Mouse (Mus musculus): ENCODE results near the gene Lhcgr.
A peak's percentile ranks its signal among the peaks of the same experiment; 100 is the strongest.

Gene Lhcgr

DNA sequence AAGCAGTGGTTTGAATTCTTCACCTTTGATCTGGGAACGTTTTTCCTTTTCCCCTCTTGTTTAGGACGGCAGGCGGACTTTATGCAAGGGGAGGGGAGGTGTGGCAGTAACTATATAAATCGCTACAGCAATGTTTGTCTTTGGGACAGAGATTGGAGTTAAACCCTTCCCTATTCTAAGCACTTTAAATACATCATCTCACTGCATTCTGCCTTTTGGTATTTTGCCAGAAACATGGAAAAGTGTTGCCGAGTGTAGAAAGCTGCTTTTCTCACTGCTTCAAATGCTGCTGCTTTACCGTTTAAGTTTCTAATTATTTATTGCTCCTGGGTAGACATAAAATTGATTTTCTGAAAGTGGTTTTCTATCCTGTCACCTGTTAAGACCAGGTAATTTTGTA lies 89.4 kb downstream of the Lhcgr start:
- no peak for DNase-seq

DNA sequence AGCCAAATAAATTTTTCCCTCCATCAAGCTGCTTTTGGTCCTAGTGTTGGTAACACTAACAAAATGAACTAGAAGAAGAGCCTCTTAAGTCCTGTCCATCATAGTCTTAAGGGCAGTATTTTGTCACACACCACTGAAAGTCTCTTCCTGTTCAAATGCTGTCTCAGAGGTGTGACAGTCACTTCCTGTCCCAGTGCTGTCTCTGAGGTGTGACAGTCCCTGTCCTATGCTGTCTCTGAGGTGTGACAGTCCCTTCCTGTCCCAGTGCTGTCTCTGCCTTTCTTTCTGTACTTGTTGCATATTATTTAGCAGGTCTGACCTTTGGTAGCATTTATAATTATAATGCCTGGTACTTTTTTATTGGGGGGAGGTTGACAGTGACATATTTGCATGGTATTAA lies 90.9 kb downstream of the Lhcgr start:
- no peak for DNase-seq

DNA sequence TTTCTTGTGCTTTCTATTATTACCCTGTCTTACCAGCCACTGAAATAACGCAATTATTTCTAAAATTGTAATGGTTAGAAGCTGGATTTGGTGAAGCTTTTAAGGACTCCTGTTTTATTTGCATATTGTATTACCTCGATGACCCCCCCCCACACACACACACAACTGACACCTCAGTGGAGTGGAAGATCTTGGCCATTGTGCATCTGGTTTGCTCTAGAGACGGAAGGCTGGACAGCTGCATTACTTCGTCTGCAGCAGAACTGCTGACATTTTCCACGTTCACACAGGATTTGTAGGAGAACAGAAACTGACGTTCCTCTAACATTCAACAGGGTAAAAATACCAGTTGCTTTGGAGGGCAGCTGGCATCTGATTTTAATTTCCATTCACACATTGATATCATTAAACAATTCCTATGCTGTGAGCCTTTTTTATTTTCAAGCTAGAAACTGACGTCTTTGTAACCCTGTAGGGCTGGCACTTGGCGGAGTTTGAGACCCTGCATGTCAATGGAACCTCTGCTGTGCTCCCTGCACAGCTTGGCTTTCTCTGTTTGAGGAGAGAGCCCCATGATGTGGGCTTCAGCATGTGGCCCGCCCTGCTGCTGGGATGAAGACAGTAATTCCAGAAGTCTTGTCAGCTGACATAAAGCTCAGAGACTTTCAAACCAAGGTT lies 95.0 kb downstream of the Lhcgr start:
- DNase-seq, result no peak

DNA sequence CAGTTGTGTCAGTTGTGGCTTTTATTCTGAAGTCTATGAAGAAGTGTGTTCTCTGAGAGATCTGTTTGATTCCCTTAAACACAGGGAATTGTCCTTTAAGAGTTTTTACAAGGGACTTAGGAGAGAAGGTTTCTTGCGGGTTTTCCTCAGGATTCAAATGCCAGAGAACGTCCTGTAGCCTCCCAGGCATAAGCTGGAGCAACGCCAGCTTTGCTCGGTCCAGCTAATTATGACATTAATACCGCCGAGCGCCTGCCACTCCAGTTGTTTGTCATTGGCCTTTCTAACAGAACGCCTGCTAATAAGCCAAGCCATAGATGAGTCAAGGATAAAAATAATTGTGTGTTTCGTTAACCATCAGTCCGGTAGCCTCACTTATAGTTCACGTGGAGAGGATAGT lies 103.6 kb downstream of the Lhcgr start:
- no peak for DNase-seq

DNA sequence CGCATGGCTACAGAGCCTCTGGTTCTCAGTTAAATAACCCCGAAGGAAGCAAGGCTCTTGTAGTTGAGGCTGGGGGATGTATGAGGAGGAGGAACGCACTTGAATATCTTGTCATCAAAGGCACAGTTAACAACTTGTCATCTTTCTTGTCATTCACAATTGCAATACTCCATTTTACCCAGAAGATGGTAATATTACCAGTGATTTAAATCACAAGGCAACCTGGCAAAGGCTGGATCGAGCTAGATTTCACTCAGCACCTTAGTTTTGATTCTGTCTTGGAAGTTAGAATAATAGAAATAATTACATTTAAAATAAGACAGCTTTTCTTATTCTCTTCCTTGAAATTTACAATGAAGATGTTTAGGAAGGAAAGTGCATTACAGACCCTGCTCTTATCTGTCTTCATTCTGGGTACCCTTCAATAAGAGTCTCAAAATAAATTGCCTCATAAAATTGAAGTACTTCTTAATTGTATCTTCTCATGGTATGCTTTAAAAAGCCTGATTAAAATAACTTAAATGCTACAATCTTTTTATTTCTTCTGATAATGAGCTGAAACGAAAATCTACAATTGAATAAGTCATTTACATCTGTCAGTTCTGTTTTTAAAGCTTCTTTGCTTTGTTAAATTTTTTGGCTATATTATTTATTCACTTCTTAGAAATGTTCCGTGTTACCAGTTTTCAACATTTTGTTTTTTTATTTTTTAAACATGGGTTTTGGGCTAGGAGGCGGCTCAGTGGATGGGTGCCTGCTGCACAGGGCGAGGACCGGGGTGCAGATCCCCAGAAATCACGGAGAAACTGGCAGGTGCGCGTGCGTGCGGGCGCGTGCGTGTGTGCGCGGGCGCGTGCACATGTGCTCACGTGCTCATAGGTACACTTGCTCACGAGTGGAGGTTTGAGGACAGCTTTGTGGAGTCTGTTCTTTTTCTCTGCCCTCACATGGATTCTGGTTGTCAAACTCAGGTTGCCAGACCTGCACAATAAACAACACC lies 116.2 kb downstream of the Lhcgr start:
- DNase-seq, result no peak

DNA sequence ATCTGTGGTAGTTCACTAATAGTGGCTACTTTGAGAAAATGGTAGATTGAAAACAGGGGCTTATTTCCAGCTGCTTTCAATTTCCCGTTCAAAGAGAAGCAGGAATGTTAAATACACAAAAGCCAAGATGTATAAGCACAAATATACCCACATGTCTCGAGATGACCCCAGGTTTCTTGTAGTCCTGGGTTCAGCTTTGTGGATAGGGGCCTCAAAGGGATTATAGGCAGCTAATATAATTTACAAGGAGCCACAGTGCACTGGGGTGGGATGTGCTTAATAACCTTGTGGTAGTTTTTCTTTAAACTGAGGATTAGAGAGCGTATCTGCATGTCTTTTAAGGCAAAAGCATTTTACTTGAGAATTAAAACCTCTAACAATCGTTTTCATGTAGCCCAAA lies 121.0 kb downstream of the Lhcgr start:
- no peak for DNase-seq

DNA sequence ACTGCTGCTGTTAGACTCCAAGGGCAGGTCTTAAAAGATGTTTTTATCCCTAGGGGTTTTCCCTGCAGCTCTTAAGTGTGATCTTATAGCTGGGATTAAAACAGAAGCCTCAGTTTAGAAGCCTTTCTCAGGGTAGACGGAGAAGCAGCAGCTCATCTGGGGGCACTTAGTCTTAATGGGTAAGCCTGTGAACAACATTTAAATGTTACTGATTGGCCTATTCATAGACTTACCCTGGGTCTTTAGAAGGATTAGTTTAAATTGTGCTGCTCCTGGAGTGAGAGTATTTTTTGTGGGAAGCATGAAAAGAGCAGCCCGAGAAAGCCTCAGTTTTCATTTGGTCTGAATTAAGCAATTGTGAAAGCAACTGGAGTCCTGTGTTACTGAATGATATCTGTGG lies 121.9 kb downstream of the Lhcgr start:
- DNase-seq, result no peak

DNA sequence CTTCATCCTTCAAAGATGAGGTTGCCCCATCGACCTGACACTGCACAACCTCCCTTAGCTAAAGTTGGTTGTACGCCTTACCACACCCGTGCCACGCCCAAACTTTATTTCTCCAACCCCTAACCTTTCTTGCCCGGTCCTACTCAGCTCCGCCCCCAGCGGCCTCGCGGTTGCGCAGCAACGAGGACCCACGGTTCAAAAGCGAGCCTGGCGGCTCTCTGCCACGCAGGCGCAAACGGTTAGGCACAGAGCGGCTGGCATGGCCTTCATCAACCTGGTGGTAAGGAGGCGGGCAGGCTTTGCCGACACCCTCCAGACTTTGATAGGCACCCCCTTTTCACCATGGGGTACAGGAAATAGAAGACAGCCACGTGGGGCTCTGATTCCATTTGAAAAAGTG lies 123.3 kb downstream of the Lhcgr start, which contains the start of gene Gtf2a1l:
Gene Gtf2a1l, plus strand, starts transcription at position 209 of the 400 bp plus-strand sequence.
- DNase-seq, result peak; percentile 36
